Mouse (Mus musculus) ovary, postnatal 36 days (tissue): ENCODE results near the gene Slc6a8.

Source experiments
- DNase-seq: peaks from one replicate; pipeline ENCODE4 v3.0.0; 2022; ENCODE audit warnings: low spot score, mixed read lengths

The Slc6a8 gene

DNA sequence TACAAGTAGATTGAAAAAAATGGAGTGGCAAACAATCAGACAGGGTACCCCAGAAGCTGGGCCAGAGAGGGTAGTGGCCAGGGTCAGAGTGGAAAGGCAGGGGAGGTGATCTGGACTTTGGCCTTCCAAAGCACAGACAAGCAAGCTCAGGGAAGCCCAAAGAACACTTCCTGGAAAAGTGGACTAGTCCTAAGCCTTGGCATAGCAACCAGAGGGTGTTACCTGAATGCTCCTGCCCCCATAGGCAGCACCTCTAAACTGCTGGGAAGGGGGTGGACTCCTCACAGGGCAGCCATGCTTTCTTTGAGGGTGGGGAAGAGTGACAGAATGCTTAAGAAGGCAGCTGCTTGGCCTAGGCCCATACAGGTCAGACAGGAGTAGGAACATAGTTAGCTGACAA lies 12.0 kb downstream of the Slc6a8 start:
- no peak for DNase-seq

DNA sequence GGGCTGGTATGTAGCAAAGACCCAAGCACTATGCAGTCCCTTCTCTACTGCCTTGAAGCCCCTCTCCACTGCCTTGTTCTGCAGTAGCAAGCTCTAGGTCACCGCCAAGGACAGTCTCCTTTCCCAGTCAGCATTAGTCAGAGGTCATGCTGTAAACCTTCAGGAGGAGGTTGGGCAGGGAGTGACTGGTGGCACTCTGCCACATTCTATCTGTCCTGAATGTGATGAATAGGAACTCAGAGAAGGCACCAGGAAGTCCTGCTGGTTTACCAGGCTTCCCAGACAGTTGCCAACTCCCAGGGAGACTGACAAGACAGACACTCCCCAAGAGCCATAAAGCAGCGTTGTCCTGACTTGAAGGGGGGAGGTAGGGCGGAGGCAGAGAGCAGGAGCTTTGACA lies 12.7 kb downstream of the Slc6a8 start:
- DNase-seq = no peak

DNA sequence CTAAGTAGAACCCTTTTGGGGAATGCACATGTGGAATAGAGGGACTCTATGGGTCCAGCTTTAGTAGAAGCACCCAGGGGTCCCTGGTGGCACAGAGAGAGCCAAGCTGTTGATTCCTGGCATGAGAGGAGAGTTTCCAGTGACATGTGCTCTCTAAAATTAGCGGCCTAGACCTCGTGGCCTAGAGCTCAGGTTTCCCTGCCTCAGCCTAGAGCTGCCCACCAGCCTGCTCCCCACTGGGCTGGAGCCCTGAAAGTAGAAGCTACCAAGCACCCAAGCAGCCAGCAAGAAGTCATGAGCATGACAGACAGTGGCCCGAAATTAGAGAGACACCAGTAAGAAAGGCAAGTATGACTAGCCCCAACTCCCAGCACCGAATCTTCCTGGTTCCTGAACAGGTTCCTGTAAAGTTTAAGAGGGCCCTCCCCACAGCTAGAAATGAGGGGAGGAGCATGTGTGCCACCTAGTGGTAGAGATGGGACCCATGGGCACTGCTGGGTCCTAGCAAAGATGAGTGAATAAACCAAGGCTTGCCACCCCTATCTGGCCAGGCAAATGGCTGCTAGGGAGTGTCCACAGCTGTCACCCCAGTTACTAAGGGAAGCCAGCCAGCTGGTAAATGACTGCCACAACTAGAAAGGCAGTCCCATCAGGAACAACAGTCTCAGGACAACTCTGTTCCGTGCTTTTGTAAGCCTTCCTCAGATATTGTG lies 18.1 kb downstream of the Slc6a8 start:
- peak; percentile 47 for DNase-seq

DNA sequence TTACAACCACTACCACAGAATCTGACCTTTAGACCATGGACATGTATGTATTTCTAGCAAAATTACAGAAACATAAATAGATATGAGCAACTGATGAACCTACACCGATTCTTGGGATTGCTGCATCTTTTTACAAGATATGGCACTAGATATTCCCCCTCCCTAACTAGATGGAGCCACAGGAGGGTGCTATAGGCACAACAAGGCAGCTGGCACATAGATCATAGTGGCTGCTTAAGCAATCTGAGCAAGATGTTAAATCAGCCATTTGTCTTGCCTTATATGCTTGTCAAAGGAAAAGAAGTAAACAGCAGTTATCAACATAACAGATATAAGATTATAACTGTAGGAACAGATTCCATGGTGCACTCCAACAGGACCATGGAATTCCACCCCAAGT lies 27.5 kb downstream of the Slc6a8 start:
- DNase-seq = no peak

DNA sequence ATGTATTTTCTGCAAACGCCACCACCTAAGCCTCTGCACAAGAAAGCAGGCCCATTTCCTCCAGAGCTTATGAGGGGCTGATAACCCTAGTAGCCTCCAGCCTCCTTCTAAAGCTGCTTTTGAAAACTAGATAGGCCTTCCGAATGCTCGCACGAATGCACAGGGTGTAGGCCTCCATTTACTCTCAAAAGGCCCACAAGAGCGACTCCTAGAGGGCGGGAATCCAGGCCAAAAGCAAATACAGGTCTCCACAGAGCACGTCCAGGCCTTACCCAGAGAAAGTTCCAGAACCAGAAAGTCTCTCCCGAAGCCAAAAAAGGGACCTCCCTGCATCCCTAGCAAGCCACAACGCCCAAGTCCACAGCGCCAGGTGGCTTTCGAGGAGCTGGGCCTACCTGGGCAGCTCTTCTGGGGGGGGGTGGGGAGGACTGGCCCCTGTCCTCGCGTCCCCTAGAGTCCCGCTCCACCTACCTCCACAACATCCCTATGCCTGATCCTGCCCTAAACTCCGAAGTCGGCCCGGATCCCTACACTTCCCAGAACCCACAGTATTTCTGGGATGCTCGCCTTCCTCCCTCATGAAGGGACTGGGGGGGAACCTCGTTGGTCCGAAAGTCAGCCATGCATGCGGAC lies 42.6 kb downstream of the Slc6a8 start:
- DNase-seq = peak; percentile 43

DNA sequence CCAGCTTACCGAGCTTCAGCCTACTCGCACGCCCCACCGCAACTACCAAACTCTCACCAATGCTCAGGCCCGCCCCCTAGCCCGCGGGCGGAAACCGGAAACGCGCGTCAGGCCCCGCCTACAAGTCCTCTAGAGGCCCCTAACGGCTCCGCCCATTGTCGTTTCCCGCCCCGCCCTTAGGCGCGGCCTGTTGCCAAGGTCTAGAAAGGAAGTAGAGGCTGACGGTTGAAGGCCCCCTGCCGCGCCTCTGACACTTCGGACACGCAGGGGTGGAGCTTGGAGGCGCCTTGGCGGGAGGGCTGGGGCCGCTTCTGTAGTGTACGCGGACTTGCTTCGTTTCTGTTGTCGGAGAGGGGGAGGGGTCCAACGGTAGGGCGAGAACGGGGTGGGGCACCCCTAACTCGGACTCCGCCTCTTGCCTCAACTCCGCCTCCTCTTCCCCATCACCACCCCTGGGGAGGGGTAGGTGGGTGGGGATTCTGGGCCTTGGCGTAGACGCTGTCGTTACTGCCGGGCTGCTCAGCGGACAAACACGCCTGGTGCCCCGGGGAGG lies 43.2 kb downstream of the Slc6a8 start, which contains the start of the genes Bcap31 and Abcd1:
Gene Bcap31, minus strand, starts transcription at position 67 of the 553 bp plus-strand sequence.
Gene Abcd1, plus strand, starts transcription at position 489 of the 553 bp plus-strand sequence.
- DNase-seq = peak; percentile 91

DNA sequence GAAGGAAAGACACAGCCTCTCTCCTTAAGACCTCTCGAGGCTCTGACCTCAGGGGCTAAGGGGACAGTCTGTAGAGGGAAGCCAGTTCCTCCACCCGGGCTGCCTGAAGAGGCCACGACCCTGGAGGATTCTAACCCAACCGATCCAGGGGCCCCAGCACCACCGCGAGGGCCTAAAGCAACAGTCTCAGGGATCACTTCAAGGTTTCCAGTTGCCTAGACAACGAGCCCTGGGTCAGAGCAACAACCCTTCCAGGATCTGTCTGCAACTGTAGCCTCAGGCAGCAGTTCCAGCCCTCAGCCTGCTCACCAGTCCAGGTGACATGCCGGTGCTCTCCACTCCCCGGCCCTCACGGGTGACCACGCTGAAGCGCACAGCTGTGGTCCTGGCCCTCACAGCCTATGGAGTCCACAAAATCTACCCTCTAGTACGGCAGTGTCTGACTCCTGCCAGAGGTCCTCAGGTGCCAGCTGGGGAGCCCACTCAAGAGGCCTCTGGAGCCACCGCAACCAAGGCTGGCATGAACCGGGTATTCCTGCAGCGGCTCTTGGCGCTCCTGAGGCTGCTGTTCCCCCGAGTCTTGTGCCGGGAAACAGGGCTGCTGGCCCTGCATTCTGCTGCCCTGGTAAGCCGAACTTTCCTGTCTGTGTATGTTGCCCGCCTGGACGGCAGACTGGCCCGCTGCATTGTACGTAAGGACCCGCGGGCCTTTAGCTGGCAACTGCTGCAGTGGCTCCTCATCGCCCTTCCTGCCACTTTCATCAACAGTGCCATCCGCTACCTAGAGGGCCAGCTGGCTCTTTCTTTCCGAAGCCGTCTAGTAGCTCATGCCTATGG lies 44.0 kb downstream of the Slc6a8 start:
- DNase-seq = no peak

DNA sequence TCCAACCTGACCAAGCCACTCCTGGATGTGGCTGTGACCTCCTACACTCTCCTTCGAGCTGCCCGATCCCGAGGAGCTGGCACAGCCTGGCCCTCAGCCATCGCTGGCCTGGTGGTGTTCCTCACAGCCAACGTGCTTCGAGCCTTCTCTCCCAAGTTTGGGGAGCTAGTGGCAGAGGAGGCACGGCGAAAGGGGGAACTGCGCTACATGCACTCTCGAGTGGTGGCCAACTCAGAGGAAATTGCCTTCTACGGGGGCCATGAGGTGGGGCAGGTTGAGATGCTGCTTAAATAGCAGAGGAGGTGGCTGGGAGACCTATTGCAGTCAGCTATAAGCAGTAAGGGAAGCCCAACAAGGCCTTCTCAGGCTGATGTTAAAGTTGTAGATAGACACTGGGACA lies 44.7 kb downstream of the Slc6a8 start:
- peak; percentile 11 for DNase-seq

DNA sequence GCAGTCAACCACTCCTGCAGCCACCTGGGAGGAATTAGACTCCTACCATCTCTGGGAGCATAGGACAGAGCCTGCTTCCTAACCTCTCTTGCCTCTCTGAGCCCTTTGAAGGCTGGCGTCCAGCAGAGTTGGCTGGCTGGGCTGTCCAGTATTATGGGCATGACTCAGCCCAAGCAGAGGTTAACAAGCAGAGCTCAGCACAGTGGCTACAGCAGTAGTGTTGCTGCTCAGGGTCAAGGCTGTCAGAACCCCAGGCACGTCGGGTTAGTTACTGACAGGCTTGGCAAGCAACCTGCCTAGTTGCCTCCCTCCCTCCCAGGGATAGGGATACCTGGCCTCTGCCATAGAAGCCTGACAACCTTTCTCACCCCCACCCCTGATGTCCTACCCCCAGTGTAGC lies 45.3 kb downstream of the Slc6a8 start:
- no peak for DNase-seq

DNA sequence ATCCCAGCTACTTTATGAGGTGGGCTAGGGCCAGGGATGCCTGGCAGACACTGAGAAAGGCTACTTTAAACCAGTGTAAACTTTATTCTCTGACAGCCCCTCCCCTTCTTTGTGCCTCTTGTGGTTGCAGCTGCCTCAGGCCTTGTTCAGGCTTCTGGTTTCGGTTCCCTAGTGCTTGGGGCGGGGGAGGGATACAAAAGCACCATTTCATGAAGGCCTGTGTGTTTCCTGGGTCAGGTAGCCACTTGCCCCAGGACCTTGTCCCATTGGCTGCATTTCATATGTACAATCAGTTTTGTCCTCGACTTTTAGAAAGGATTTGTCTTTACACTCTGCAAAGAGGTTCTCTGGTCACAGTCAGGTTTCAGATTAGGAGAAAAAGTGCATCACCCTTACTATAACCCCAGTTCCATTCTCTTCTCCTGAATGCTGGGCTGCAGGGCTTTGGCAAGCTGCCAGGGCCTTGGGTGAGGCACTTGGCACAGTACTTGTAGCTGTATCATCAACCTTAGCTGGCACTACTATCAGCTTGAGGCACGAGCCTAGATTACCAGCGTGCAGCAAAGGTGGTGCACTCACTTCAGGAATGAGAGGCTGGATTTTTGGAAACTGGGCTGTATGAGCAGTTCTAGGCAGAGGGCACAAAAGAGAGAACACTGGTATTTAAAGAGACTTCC lies 45.9 kb downstream of the Slc6a8 start:
- DNase-seq = peak; percentile 56

DNA sequence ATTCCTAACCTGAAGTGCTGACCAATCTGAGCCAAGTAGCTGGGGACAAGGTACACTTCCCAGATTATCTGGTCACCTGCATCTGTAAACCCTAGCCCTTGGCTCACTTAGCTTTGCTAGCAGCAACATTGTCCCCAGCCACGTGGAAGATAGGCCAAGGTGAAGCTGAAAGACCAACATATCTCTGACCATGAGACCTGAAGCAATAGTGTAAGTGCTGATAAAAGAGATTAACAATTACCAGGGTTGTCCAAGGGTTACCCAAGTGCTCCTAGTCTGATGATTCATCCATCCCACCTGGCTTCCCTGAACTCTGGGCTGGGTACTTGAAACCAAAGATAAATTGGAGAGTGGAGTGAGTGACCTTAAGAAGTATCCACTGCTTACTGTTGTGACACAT lies 58.0 kb downstream of the Slc6a8 start:
- no peak for DNase-seq
